Mouse (Mus musculus): ENCODE measurements around the gene Emp2.

DNA sequence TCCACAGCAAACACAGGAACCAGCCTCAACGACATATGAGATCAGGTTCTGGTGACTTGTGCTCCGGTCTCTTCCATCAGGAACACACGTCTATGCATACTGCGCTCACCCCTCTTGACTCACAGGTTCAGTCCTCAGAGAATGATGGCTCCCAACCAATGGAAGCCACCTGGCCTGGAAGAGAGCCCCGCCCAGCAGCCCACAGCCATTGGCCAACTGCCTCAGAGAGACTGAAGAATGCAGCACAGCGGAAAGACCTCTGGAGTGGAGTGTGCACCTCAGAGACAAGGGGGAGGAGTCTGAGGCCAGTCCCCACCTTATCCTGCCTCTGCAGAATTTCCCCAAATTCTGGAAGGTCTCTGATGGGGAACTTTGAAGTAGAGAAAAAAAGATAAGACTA, 45.5 kb upstream of the Emp2 start:
- no peak for TF ChIP-seq POLR2A (IDR thresholded peaks at IDR 0.05; ENCODE audit: low read depth, low read length)
- no peak for TF ChIP-seq CTCF (IDR thresholded peaks at IDR 0.05; ENCODE audit: borderline replicate concordance, insufficient read depth, low read length)

Measured in embryonic fibroblast, embryonic 13.5 days (primary cell).